Mouse (Mus musculus) brain, embryonic 14.5 days (tissue): Measurements from ENCODE around the gene Sbf2. TPM values are rescaled to one million over a fixed set of nuclear protein-coding genes. Genes with fewer than 3 reads are reported as not detected.

Experiments used
- DNase-seq: peaks from one replicate; pipeline ENCODE4 v3.0.0-alpha.2; 2011; ENCODE audit warnings: low read depth
- CTCF ChIP-seq: fragments of 200-500 bp; IDR thresholded peaks from 2 replicates; pipeline ENCODE4 v1.5.1; 2012; ENCODE audit warnings: inconsistent platforms, mild to moderate bottlenecking, moderate library complexity, borderline replicate concordance; ENCODE audit not compliant: insufficient read depth, insufficient read length; ENCODE audit errors: extremely low read depth
- POLR2A ChIP-seq: fragments of 200-500 bp; IDR thresholded peaks from 2 replicates; pipeline ENCODE4 v1.6.1; 2012; ENCODE audit warnings: mild to moderate bottlenecking, inconsistent platforms, borderline replicate concordance; ENCODE audit not compliant: poor library complexity, insufficient read depth, insufficient read length, severe bottlenecking; ENCODE audit errors: extremely low read depth
- polyA plus RNA-seq: library from polyadenylated mRNA; depleted of rRNA; stranded (reverse); fragments of >200 nt; gene quantifications from 2 replicates; pipeline ENCODE4 v1.2.3, GENCODE M21; 2012

The Sbf2 gene
- polyA plus RNA-seq, 1 experiment = 79.0 TPM

DNA sequence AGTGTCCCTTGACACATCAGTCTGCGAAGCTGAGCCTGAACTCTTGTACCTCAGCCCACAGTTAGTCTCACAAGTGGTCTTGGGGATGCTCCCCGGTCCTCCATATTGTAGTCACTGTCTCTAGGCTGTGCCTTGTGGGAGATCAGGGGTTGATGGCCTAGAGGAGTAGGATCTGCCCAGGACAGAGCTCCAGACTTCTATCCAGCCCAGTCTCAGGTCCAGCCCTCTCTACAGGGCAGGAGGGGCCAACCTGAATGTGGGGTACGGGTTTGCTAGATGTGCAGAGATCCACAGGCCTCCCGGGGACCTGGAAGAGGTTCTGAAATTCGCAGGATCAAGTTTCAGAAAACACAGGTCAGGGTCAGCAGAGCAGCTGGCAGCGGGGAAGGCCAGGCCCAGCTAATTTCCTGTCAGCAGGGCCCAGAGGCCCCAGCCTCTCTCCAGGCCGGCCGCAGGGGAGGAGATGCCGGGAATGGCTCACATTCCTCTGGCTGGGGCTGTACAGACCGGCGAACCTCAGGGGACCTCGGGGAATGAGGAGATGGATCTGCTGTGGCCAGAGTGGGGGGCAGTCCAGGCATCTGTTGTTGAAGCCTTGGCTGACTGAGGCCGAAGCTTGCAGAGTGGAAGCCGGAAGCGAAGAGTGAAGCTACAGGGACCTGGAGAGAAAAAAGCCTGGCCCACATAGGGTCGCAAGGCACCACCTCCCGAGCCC, 317.7 kb downstream of the Sbf2 start:
- DNase-seq = peak; percentile 35
- no peak for TF ChIP-seq CTCF
- TF ChIP-seq POLR2A = no peak

DNA sequence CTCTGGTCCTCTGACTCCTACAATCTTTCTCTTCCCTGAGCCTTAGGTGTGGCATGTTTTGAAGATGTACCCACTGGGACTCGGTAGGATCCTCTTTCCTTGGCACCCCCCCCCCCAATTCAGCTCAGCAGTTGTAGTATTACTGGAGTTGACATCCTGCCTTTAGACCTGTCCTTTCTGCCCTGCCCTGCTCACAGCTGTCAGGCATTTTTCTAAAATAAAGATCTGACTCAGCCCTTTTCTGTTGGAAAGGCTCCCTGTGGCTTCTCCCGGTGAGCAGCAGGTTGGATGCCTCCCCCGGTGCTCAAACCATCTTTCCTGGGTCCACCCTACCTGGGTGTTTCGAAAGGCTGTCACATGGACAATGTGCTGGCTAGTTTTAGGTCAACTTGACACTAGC, 325.1 kb downstream of the Sbf2 start:
- TF ChIP-seq POLR2A (no peak), CTCF (no peak)
- no peak for DNase-seq

DNA sequence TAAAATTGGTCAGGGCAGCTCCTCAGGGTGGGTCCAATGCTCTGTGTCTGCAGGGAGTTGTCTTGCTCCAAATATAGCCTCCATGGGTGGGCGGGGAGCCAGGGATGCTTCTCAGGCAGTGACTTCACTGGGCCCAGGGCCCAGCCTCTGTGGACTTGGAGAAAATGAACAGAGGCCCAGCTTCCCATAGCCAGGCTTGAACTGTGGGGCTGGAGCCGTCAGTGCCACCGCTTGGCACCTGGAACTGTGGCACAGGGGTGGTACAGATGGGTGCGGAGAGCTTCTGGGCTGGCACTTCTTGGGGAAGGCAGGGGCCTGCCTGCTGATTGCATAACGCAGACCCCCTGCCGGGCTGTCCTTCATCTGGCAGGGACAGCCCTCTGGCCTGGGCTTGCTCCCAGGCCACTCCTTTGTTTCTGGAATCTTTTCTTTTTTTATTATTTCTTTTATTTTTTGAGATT, 326.0 kb downstream of the Sbf2 start:
- peak; percentile 39 for DNase-seq
- TF ChIP-seq POLR2A = no peak

- DNase-seq = no peak
- TF ChIP-seq CTCF (no peak), POLR2A (no peak)
These were observed 326.5 kb downstream of the Sbf2 start for GRCm38 (mm10) chr7:110288191-110288604.

DNA sequence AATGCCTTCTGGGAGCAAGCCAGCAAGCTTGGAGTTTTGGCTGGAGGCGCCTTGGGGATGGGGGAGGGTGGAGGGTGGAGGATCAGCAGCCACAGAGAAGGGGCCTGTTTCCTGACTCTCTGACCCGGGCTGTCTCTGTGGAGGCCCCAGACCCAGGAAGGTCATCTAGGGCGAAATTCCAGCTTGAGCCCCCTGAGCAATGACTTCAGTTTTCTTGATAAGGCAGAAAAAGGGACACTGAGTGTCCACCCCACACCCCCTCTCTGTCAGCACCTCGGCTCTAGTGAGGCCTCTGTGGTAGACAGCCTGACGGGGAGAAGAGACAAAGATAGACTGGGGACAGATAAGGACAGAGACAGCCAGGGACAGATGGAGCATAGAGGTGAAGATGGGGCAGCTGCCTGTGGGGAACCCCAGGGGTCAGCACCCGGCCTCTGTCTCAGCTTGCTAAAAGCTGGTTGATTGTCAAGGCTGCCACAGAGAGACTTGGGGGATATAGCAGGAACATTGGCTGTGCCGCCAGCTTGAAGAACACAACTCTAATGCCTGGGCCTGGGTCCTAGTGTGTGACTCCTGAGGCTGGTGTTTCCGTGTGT, 327.1 kb downstream of the Sbf2 start:
- DNase-seq = no peak
- TF ChIP-seq POLR2A (no peak), CTCF (no peak)

DNA sequence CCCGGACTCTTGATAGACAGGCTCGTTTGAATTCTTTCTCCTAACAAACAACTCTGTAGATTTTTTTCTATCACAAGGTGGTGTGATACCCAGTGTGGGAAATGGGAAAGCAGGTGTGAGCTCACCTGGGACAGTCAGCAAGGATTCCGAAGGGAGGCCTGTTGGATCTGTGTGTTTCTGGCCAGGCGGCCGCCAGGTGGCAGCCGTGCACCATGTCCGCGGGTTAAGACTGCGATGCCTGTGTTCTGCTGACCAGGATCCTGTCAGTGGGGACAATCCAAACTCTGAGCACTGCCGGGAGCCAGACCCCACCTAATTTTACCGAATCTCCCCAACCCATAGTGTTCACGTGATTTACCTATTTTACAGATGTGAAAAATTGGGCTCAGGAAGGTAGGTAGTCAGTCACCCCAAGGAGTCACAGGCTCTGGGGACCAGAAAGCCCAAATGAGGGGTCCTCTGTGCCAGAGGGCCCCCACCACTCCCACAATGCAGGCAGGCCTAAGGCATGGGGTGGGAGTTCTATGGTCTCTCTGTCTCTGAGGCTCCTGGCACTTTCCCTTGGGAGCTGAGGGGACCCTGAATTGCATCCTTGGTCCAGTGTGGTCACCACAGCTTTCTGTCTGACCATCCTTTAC, 327.8 kb downstream of the Sbf2 start:
- peak; percentile 98 for TF ChIP-seq CTCF
- no peak for TF ChIP-seq POLR2A
- DNase-seq = peak; percentile 88

DNA sequence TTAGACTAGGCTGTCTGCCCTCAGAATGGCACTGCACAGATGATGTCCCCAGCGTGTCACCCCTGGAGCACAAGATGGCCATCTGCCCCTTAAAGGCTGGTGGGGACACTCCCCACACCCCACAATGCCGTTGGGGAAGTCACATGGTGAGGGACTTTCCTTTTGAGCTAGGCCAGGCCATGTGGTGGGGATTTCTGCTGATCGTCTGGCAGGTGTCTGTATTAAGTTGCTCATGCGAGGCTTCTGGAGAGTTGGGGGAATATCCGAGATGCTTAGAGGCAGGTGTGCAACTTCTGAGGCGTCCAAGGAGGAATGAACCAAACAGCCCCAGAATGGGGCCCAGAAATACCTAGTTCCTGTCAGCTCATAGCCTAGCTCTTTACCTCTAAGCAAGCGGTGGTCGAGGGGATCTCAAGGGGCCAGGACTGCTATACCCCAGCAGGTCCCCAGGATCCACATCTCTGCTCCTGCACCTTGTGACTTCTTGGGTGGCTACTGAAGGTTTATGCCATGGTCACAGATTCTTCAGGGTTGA, 328.5 kb downstream of the Sbf2 start:
- no peak for DNase-seq
- TF ChIP-seq CTCF (no peak), POLR2A (no peak)

DNA sequence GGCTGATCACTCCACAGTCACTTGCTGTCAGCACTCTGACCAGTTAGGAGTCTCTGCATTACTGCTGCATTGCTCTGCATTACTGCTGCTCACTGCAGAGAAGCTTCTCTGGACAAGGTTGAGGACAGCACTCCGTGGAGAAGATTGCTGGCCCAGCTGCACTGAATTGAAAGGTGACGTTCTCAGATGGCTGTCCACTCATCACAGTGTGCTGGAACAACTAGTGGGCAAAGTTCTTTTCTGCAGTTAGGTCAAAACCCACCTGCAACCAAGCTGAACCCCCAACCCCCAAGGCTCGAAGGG, 328.9 kb downstream of the Sbf2 start:
- TF ChIP-seq POLR2A = no peak
- no peak for TF ChIP-seq CTCF
- DNase-seq = no peak

DNA sequence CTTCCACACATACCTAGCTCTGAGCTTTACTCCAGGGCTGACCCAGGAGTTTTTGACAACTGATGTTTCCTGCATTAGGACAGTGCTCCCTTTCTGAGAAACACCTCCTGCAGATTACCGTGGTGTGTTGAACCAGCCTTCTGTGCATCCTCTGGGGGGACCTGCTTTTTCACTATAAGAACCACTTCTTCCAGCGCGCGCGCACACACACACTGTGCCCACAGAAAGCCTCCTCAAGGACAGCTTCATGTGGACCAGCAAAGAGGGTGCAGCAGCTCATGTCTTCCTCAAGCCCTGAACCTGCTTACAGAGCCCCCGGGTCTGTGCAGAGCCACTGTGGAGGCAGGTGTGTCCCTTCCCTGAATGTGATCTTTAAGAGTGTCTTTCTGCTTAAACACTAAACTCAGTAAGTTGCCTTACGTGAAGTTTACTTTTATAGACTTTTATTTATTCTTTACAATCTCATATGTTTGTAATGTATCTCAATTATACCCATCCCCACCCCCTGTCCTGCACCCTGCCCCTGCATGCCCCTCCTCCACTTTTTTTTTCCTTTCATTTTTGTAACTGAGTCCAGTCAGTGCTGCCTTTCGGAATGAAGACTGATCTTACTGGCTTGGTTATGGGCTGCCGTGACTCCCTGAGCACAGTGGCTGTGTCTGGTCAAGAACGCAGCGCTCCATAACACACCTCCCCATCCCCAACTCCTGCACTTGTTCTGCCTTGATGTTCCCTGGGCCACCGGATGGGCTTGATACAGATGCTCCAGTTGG, 329.5 kb downstream of the Sbf2 start:
- no peak for TF ChIP-seq CTCF
- no peak for TF ChIP-seq POLR2A
- DNase-seq = no peak

GRCm38 (mm10) chr7:110283484-110284275, 331.0 kb downstream of the Sbf2 start:
- DNase-seq = no peak
- TF ChIP-seq CTCF (no peak), POLR2A (no peak)

DNA sequence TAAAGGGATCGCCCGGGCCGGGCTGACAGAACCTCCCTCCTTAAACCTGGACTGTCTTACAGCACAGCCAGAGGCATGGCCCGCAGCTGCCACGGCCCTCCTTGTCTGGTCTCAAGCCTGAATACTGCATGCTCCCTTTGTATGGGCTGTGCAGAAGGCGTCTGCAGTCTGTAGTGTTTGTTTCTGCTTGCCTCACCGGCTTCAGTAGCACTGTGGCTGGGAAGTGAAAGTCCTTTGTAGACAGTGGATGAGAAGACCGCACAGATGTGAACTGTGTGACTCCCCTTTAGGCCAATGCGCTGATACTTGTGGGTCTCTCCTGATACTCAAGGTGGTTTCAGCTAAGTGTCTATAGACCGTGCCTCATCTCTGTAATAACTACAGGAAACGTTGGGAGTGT, 331.9 kb downstream of the Sbf2 start:
- no peak for DNase-seq
- TF ChIP-seq CTCF (no peak), POLR2A (no peak)
